Mouse (Mus musculus) cortical plate, adult 2 months (tissue): Measurements from ENCODE around the gene Fbln2.

Experiments used
- CTCF ChIP-seq: fragments of 200-500 bp; IDR thresholded peaks from 2 replicates; pipeline ENCODE4 v1.5.1; 2011; ENCODE audit warnings: mild to moderate bottlenecking, control low read depth, low read length; ENCODE audit not compliant: insufficient read depth; ENCODE audit errors: extremely low read depth
- POLR2A ChIP-seq: fragments of 200-500 bp; IDR thresholded peaks from 2 replicates; pipeline ENCODE4 v1.6.1; 2011; ENCODE audit warnings: mild to moderate bottlenecking, low read length, control low read depth; ENCODE audit not compliant: insufficient read depth; ENCODE audit errors: extremely low read depth

DNA sequence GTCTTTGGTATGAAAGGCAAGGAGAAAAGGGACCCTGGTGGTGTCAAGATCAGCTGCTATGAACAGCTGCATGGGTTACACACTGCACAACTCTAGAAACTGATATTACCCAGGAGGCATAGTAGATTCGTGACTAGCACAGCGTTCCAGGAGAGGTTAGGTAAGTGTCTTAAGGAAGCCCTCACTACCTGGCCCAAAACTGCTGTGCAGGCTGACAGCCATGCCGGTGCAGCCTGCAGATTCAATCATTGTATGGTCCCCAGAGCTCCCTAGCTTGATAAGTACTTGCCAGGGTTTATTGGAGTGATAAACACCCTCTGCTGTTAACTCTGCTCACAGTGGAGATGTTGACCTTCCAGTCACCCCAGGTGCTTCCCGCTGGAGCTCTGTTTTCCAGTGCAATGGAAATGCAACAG is 30.2 kb upstream of the Fbln2 start:
- no peak for TF ChIP-seq POLR2A
- TF ChIP-seq CTCF, result no peak
